Mouse (Mus musculus): ENCODE data around the gene Olfr1391.

DNA sequence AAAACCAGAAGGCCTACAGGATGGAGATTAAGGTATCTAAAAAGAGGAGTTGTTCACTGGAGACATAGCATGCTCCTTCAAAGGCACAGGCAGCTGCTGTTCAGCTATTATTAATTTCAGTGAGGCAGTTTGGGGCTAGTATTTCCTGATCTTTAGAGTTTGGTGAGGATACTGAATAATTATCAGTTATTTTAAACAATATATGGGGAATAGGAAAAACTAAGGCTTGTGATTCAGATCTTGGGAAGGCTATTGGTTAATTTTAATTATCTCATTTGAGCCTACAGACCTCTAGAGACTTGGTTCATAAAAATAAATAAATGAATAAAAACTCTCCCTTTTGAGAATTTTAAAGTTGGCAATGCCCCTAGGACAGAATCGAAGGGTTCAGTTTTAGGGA is 12.3 kb downstream of the Olfr1391 start, which contains the start of gene Olfr1390:
- TF ChIP-seq CTCF (IDR thresholded peaks at IDR 0.05; ENCODE audit: low read depth): no peak
- no peak for TF ChIP-seq EP300 (optimal IDR thresholded peaks at IDR 0.05)
